Mouse (Mus musculus) kidney, postnatal 14 days (tissue): ENCODE results near the gene Tmem132e.

Experiments used
- DNase-seq: peaks from one replicate; pipeline ENCODE4 v3.0.0; 2022; ENCODE audit warnings: mixed read lengths

The Tmem132e gene

GRCm38 (mm10) chr11:82434091-82434831 lies 45.6 kb downstream of the Tmem132e start:
- no peak for DNase-seq

GRCm38 (mm10) chr11:82434832-82435182 lies 46.1 kb downstream of the Tmem132e start:
- no peak for DNase-seq

DNA sequence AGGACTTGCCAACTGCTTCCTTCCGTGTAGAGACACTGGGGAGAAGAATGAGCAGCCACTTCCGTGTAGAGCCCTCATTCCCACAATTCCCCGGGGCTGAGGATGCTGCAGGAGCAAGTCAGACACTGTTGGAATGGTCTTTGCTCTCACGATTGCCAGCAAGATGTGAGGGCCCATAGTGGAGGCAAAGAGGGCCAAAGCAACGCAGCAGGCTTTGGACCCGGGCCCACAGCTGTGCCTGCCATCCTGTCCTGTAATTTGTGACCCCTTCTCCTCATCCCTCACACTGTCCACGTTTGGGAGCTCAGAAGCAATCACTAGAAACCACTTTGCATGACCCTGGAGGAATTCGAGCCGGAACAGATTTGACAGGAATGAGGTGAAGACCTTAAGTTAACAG lies 59.8 kb downstream of the Tmem132e start:
- DNase-seq = no peak

GRCm38 (mm10) chr11:82452516-82452915 lies 63.8 kb downstream of the Tmem132e start:
- DNase-seq = no peak

GRCm38 (mm10) chr11:82453230-82453629 lies 64.5 kb downstream of the Tmem132e start:
- no peak for DNase-seq

- no peak for DNase-seq
Observed at GRCm38 (mm10) chr11:82461326-82461725, 72.6 kb downstream of the Tmem132e start.

DNA sequence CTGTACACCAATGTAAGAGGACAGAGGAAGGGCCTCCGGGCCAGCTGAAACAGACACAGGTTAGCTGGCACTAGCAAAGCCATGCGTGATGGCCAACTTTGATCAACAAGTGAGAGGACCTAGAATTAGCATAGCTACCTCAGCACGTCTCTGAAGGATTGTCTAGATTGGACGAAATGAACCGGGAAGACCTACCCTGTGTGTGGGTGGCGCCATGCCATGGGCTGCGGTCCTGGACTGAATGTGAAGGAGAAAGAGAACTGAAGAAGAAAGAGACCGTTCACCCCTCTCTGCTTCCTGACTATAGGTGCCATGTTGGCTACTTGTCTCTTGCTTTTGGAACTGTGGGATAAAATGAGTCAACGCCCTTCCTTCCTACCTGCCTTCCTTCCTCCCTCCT lies 76.8 kb downstream of the Tmem132e start:
- no peak for DNase-seq

DNA sequence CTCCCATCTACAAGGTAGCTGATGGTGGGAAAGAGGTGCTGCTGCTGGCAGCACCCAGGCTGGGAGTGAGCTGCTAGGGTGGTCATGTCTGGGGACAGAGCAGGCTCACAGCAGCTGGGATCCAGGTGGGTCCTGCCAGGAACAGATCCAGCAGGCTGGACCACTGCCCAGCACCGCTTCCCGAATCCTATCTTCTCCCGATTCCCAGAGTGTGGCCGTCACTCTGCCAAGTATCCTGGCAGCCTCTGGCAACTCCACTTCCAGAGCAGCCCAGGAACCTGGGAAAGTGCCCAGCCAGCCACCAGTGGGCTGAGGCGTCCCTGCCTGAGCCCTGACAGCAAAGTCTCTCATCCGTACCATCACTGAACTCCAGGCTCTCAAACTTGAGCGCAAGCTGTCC lies 78.5 kb downstream of the Tmem132e start:
- no peak for DNase-seq

GRCm38 (mm10) chr11:82471076-82471475 lies 82.4 kb downstream of the Tmem132e start:
- no peak for DNase-seq

DNA sequence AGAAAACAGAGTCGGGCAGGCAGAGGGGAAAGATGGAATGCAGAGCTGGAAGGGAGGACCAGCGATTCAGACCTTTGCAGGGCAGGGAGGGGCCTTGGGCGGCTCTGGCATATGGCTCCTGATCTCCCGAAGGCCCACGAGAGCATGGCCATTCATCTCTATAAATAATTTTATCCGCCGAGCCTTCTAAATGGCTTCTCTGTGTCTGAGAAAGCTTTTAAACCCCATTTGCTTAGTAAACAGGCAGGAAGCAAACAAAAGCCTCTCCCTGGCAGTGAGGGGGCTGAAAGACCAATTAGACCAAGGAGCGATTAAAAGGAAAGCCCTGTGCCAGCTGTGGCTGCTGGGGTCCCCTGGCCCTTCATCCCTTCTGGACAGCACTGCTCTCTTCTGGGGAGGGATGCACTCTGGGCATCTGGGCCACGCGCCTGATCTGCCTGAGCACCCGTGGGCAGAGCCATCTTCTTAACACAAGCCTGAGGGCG lies 84.5 kb downstream of the Tmem132e start:
- DNase-seq = no peak

GRCm38 (mm10) chr11:82476092-82476491 lies 87.4 kb downstream of the Tmem132e start:
- DNase-seq = no peak

DNA sequence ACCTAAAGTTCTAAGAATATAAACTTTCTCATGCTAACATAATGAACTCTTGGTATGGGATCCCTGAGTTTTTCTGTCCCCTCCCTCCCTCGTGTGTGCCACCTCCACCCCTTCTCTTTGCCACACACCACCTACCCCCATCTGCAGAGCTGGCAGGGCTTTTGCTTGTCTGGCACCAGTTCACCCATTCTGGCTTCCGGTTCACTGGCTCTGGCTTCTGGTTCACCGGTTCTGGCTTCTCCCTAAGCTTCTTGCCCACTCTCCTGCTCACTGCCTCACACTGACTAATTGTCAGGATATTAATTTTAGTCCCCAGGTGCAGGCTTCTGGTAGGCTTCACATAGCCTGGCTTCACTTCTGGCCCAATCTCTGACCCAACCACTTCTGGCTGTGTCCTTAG lies 88.7 kb downstream of the Tmem132e start:
- no peak for DNase-seq

- no peak for DNase-seq
Observed at GRCm38 (mm10) chr11:82480941-82481340, 92.2 kb downstream of the Tmem132e start.

DNA sequence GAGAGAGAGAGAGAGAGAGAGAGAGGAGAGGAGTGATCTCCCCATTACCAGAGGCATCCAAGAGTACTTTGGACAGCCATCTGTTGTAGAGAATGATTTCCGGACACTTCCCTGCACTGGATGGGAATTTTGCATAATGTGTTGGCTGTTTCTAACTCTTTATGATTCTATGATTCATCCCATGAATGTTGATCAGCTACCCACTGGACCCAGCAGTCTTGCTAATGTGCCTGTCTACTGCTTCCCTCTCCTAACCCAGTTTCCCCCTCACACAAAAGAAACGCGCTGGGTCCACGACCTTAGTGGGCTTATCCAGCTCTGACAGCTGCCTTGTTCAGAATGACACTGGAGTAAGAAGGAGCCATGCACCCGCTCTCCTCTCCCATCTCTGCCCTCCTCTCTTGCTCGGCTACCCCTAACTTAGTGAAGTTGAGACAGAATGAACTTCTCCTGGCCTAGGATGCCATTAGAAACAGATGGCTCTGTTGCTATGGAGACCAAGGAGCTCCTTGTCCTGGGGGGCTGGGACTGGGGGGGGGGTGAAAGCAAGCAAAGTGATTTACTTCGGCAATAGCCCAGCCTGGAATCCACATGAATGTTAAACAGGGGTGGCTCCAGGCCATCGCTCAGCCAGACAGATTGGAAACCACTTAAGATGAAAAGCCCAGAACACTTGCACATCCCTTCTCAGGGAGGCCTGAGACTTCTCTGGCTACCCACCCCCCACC lies 98.8 kb downstream of the Tmem132e start:
- no peak for DNase-seq

DNA sequence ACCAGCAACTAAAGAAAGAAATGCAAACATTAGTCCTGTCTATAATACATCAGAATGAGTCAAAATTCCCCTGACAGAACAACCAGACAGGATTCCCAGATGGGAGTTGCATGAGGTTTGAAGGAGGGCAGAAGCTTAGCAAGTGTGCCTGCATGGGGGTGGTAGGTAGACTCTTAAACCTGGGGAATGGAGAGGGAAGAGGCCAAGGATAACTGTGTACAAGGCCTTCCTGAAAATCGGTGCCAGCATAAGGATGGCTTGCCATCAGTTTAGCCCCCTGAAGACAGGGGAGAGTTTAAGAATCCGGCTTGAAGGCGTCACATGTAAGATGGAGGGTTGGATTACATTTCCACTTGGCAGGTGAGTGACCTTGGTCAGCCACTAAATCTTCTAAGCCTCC lies 102.2 kb downstream of the Tmem132e start:
- DNase-seq = no peak
